ENCODE assay signal across 13 mouse cellular contexts in genomic region chr4:142500541-142500940, GRCm38 (mm10).
"Had no signal": no experiment of that assay in that cellular context is flagged by ENCODE, and none has a peak within 500 bp of the region (broad histone marks: within the 10 kb centered on the region; RNA-seq: fewer than 3 reads in every experiment).

No protein-coding gene starts in this region.

- DNase-seq: kidney, adult 8-10 months; kidney, postnatal 25 days; lung, adult 18-20 months; lung, postnatal 36 days; retina, postnatal 1 day; right cerebral cortex, postnatal 4 days; spleen, adult 18-20 months; thymus, adult 18-20 months; thymus, postnatal 14 days had no signal

- H3K36me3 ChIP-seq: limb, embryonic 12.5 days had no signal

- H3K4me3 ChIP-seq: left cerebral cortex, adult 2 months; limb, embryonic 12.5 days had no signal

- H3K9ac ChIP-seq: limb, embryonic 12.5 days; liver, embryonic 14.5 days had no signal

- H3K9me3 ChIP-seq: limb, embryonic 12.5 days had no signal

- H3K27ac ChIP-seq: left cerebral cortex, adult 2 months; limb, embryonic 12.5 days; liver, embryonic 14.5 days had no signal

- H3K4me2 ChIP-seq: limb, embryonic 12.5 days had no signal

- ATAC-seq: intestine, embryonic 16.5 days had no signal
